ENCODE assay signal across 13 mouse cellular contexts in genomic region chr6:115886894-115887293, GRCm38 (mm10). TPM values are rescaled to one million over a fixed set of nuclear protein-coding genes. Genes with fewer than 3 reads are reported as not detected.
DNase-seq lines count a peak whose midpoint lies in the region; ATAC-seq and TF ChIP-seq lines count a peak whose summit lies in the region.
"Had no signal": no experiment of that assay in that cellular context is flagged by ENCODE, and none has a peak within 500 bp of the region (broad histone marks: within the 10 kb centered on the region; RNA-seq: fewer than 3 reads in every experiment).

No protein-coding gene starts in this region.

- no peaks in the 10 kb centered on the region for H3K9me3 ChIP-seq in E14TG2a.4 (ENCODE audit: low read length)
- no peaks in the 10 kb centered on the region for H3K9me3 ChIP-seq in forebrain, embryonic 11.5 days (ENCODE audit: control insufficient read depth, low read length)
- H3K9me3 ChIP-seq: midbrain, embryonic 15.5 days had no signal

- H3K4me1 ChIP-seq in E14TG2a.4 (replicated peaks; ENCODE audit: low read depth, low read length): peaks cover 21% of the 10 kb centered on the region
- H3K4me1 ChIP-seq in forebrain, embryonic 11.5 days (replicated peaks; ENCODE audit: control insufficient read depth, insufficient read depth, low read length): 0 out of 2 replicates have a peak, but pooled peaks cover 5% of the 10 kb centered on the region

- H3K4me2 ChIP-seq in forebrain, embryonic 11.5 days (ENCODE audit: low read depth, low read length, severe bottlenecking): no peak overlapping the region
- H3K4me2 ChIP-seq: midbrain, embryonic 15.5 days had no signal

- H3K27me3 ChIP-seq in E14TG2a.4 (ENCODE audit: insufficient read depth, low read length): no peaks in the 10 kb centered on the region
- H3K27me3 ChIP-seq in forebrain, embryonic 11.5 days (ENCODE audit: control insufficient read depth, insufficient read depth, low read length): no peaks in the 10 kb centered on the region
- H3K27me3 ChIP-seq: midbrain, embryonic 15.5 days had no signal

- H3K9ac ChIP-seq in forebrain, embryonic 11.5 days (ENCODE audit: low read length): no peak overlapping the region
- H3K9ac ChIP-seq: midbrain, embryonic 15.5 days had no signal

- peak overlapping the region; percentile 60 for H3K4me3 ChIP-seq in E14TG2a.4 (replicated peaks; ENCODE audit: low read length)
- H3K4me3 ChIP-seq in forebrain, embryonic 11.5 days (ENCODE audit: low read depth, low read length): no peak overlapping the region
- H3K4me3 ChIP-seq: midbrain, embryonic 15.5 days had no signal

- TF ChIP-seq CTCF in E14TG2a.4 (conservative IDR thresholded peaks at IDR 0.05; ENCODE audit: low read length): no peak

- DNase-seq in heart, adult 11 months: peak; percentile 88
- DNase-seq in heart, postnatal 4 days: no peak
- DNase-seq in forebrain, embryonic 11.5 days (ENCODE audit: low spot score): no peak
- no peak for DNase-seq in layer of hippocampus, postnatal 10 days (ENCODE audit: low spot score in 2 of 2)
- no peak for DNase-seq in ovary, postnatal 36 days (ENCODE audit: low spot score)
- DNase-seq: cerebellum, adult 9-10 months; lung, adult 2 months had no signal

- H3K27ac ChIP-seq in forebrain, embryonic 11.5 days (ENCODE audit: low read depth, low read length): no peak overlapping the region
- H3K27ac ChIP-seq: midbrain, embryonic 15.5 days had no signal

- ATAC-seq in hematopoietic stem cell, adult 5-6 weeks (replicated peaks in 1 of 2; ENCODE audit: insufficient read depth in 1 of 2, low FRiP score in 2 of 2, low TSS enrichment in 1 of 2, low read depth in 1 of 2, poor library complexity in 2 of 2, severe bottlenecking in 2 of 2): peak; percentile 81 to 83
- peak; percentile 35; the same call in 1 of the 2 replicates for ATAC-seq in neutrophil, adult 5-6 weeks (ENCODE audit: extremely low read depth, insufficient number of reproducible peaks, low FRiP score, poor library complexity, severe bottlenecking)
- no peak for ATAC-seq in forebrain, embryonic 11.5 days (replicated peaks; ENCODE audit: low FRiP score)
- ATAC-seq: midbrain, embryonic 15.5 days had no signal

- WGBS in forebrain, embryonic 11.5 days: 75% methylated on average over 4 of the region's 4 CpGs

- peaks cover 47% of the 10 kb centered on the region for H3K36me3 ChIP-seq in E14TG2a.4 (ENCODE audit: insufficient read depth, low read length)
- peaks cover 2% of the 10 kb centered on the region; the same call in 1 of the 2 replicates for H3K36me3 ChIP-seq in forebrain, embryonic 11.5 days (ENCODE audit: control insufficient read depth, insufficient read depth, low read length)

RNA-seq across cellular contexts. Expression of gene Ift122, which starts 33.6 kb away (rescaled TPM):
- total RNA-seq in heart, postnatal 4 days (2021): 10 to 100 TPM; 16.3 to 17.6 TPM
- 10.6 and 12.9 TPM in 2 replicates for total RNA-seq in hematopoietic stem cell, adult 5-6 weeks (2017)
- 1.6 and 2.8 TPM in 2 replicates for total RNA-seq in neutrophil, adult 5-6 weeks (2017)
- 29.0 and 29.6 TPM in 2 replicates for polyA plus RNA-seq in forebrain, embryonic 11.5 days (2014; fragmentation: Nextera tagmentation; extraction: Ambion mirVana)
- 10 to 100 TPM; 24.0 to 25.9 TPM for total RNA-seq in layer of hippocampus, postnatal 10 days (2021)

RNA-seq across cellular contexts. Expression of gene Mbd4, which starts 33.7 kb away (rescaled TPM):
- total RNA-seq in heart, postnatal 4 days (2021): 1 to 10 TPM; 3.4 to 3.8 TPM
- 24.4 and 27.3 TPM in 2 replicates for total RNA-seq in hematopoietic stem cell, adult 5-6 weeks (2017)
- total RNA-seq in neutrophil, adult 5-6 weeks (2017): 34.9 and 35.7 TPM in 2 replicates
- 32.0 and 37.5 TPM in 2 replicates for polyA plus RNA-seq in forebrain, embryonic 11.5 days (2014; fragmentation: Nextera tagmentation; extraction: Ambion mirVana)
- 1 to 10 TPM; 5.0 to 6.2 TPM for total RNA-seq in layer of hippocampus, postnatal 10 days (2021)

RNA-seq across cellular contexts. Expression of gene Rho, which starts 44.7 kb away (rescaled TPM):
- total RNA-seq in heart, postnatal 4 days (2021): under 1 TPM; 0.24 to 0.34 TPM
- total RNA-seq in hematopoietic stem cell, adult 5-6 weeks (2017): 0.10 TPM in 1 of 2 replicates, not detected in the other
- 0.12 TPM in 1 of 2 replicates, not detected in the other for total RNA-seq in neutrophil, adult 5-6 weeks (2017)
- 0.09 TPM in 2 replicates for polyA plus RNA-seq in forebrain, embryonic 11.5 days (2014; fragmentation: Nextera tagmentation; extraction: Ambion mirVana)
- total RNA-seq in layer of hippocampus, postnatal 10 days (2021): under 1 TPM; 0.27 TPM

RNA-seq across cellular contexts. Expression of gene Efcab12, which starts 48.7 kb away (rescaled TPM):
- under 1 TPM; 0.88 to 0.90 TPM for total RNA-seq in heart, postnatal 4 days (2021)
- total RNA-seq in hematopoietic stem cell, adult 5-6 weeks (2017): 0.31 TPM in 1 of 2 replicates, not detected in the other
- 0.12 and 0.81 TPM in 2 replicates for total RNA-seq in neutrophil, adult 5-6 weeks (2017)
- polyA plus RNA-seq in forebrain, embryonic 11.5 days (2014; fragmentation: Nextera tagmentation; extraction: Ambion mirVana): 1.5 and 2.1 TPM in 2 replicates
- 1 to 10 TPM; 2.9 to 3.5 TPM for total RNA-seq in layer of hippocampus, postnatal 10 days (2021)

RNA-seq across cellular contexts. Expression of gene H1foo, which starts 57.8 kb away (rescaled TPM):
- total RNA-seq in heart, postnatal 4 days (2021): not detected
- not detected in 2 replicates for total RNA-seq in hematopoietic stem cell, adult 5-6 weeks (2017)
- not detected in 2 replicates for total RNA-seq in neutrophil, adult 5-6 weeks (2017)
- polyA plus RNA-seq in forebrain, embryonic 11.5 days (2014; fragmentation: Nextera tagmentation; extraction: Ambion mirVana): not detected in 2 replicates
- not detected for total RNA-seq in layer of hippocampus, postnatal 10 days (2021)
- total RNA-seq: adrenal gland, postnatal 4 days; layer of hippocampus, postnatal 25 days had no signal
- polyA plus RNA-seq: lung, adult 2 months; midbrain, embryonic 15.5 days had no signal
